Mouse (Mus musculus): ENCODE data around the gene Gm28043. TPM values are rescaled to one million over a fixed set of nuclear protein-coding genes. Genes with fewer than 3 reads are reported as not detected.

The Gm28043 gene
- polyA plus RNA-seq, 2 experiments from 2014 or later, result 4.6 to 4.8 TPM

- ATAC-seq, result no peak
Observed at GRCm38 (mm10) chr17:29627285-29627684, 12.6 kb downstream of the Gm28043 start.

- ATAC-seq, result no peak
Observed at GRCm38 (mm10) chr17:29628946-29629345, 14.3 kb downstream of the Gm28043 start.

- ATAC-seq, result no peak
Observed at GRCm38 (mm10) chr17:29629620-29630019, 14.9 kb downstream of the Gm28043 start.

GRCm38 (mm10) chr17:29632312-29632711 is 17.6 kb downstream of the Gm28043 start:
- no peak for ATAC-seq

- ATAC-seq, result no peak
Observed at GRCm38 (mm10) chr17:29635492-29635891, 20.8 kb downstream of the Gm28043 start.

- no peak for ATAC-seq
Observed at GRCm38 (mm10) chr17:29636118-29636517, 21.4 kb downstream of the Gm28043 start.

GRCm38 (mm10) chr17:29637377-29637776 is 22.7 kb downstream of the Gm28043 start:
- no peak for ATAC-seq

GRCm38 (mm10) chr17:29637895-29638294 is 23.2 kb downstream of the Gm28043 start:
- no peak for ATAC-seq

GRCm38 (mm10) chr17:29640971-29641370 is 26.3 kb downstream of the Gm28043 start:
- no peak for ATAC-seq

- no peak for ATAC-seq
Observed at GRCm38 (mm10) chr17:29642219-29642618, 27.5 kb downstream of the Gm28043 start.

- no peak for ATAC-seq
Observed at GRCm38 (mm10) chr17:29658249-29658648, 43.6 kb downstream of the Gm28043 start.

GRCm38 (mm10) chr17:29660076-29660761 is 45.5 kb downstream of the Gm28043 start, which contains the start of gene Cmtr1:
Cmtr1 (plus strand) TSS chr17:29660595.
- peak; percentile 89 for ATAC-seq

- peak; percentile 56 for ATAC-seq
Observed at GRCm38 (mm10) chr17:29660762-29661391, 46.2 kb downstream of the Gm28043 start.

- no peak for ATAC-seq
Observed at GRCm38 (mm10) chr17:29662145-29662544, 47.5 kb downstream of the Gm28043 start.

- ATAC-seq, result no peak
Observed at GRCm38 (mm10) chr17:29668051-29668986, 53.6 kb downstream of the Gm28043 start.

GRCm38 (mm10) chr17:29669030-29669429 is 54.4 kb downstream of the Gm28043 start:
- ATAC-seq, result no peak

- ATAC-seq, result no peak
Observed at GRCm38 (mm10) chr17:29669936-29670335, 55.3 kb downstream of the Gm28043 start.

- ATAC-seq, result no peak
Observed at GRCm38 (mm10) chr17:29671021-29671420, 56.3 kb downstream of the Gm28043 start.

- ATAC-seq, result no peak
Observed at GRCm38 (mm10) chr17:29673325-29673724, 58.6 kb downstream of the Gm28043 start.

- no peak for ATAC-seq
Observed at GRCm38 (mm10) chr17:29678526-29678925, 63.9 kb downstream of the Gm28043 start.

- ATAC-seq, result no peak
Observed at GRCm38 (mm10) chr17:29679038-29679767, 64.5 kb downstream of the Gm28043 start.

GRCm38 (mm10) chr17:29680174-29680573 is 65.5 kb downstream of the Gm28043 start:
- no peak for ATAC-seq
